Mouse (Mus musculus) ES-E14 (cell line): ENCODE results near the gene Gpank1. TPM values are rescaled to one million over a fixed set of nuclear protein-coding genes. Genes with fewer than 3 reads are reported as not detected.

ENCODE experiments used
- DNase-seq: peaks from one replicate; pipeline ENCODE4 v3.0.0-alpha.2; 2013; ENCODE audit warnings: low read depth, low spot score
- H3K27ac ChIP-seq: 2 replicates; pipeline ENCODE4 v1.5.1; 2012; ENCODE audit warnings: low read depth, mild to moderate bottlenecking, low read length, moderate library complexity, mixed read lengths; ENCODE audit not compliant: poor library complexity, insufficient read depth, severe bottlenecking
- H3K36me3 ChIP-seq: 2 replicates; pipeline ENCODE4 v1.6.1; 2012; ENCODE audit warnings: mild to moderate bottlenecking, low read length, moderate library complexity, mixed read lengths; ENCODE audit not compliant: control insufficient read depth, poor library complexity, insufficient read depth, severe bottlenecking
- H3K4me1 ChIP-seq, 2 experiments: fragments of 150-350 bp in 1 of 2; sonication (generic) in 1 of 2; 2 replicates each; pipeline ENCODE4 v1.6.1; 2012; ENCODE audit warnings: low read length in 2 of 2, mild to moderate bottlenecking in 1 of 2, mixed read lengths in 1 of 2; ENCODE audit not compliant: control insufficient read depth in 2 of 2, insufficient read depth in 2 of 2, poor library complexity in 1 of 2
- H3K4me3 ChIP-seq, 2 experiments: fragments of 150-350 bp in 1 of 2; sonication (generic) in 1 of 2; 2 replicates each; pipeline ENCODE4 v1.5.1; 2012; ENCODE audit warnings: low read length in 2 of 2, low read depth in 1 of 2, mild to moderate bottlenecking in 1 of 2, mixed read lengths in 1 of 2; ENCODE audit not compliant: insufficient read depth in 1 of 2, poor library complexity in 1 of 2, severe bottlenecking in 1 of 2
- H3K9ac ChIP-seq: 2 replicates; pipeline ENCODE4 v1.6.1; 2012; ENCODE audit warnings: low read depth, mild to moderate bottlenecking, low read length, mixed read lengths; ENCODE audit not compliant: poor library complexity, insufficient read depth, severe bottlenecking
- H3K9me3 ChIP-seq: fragments of 150-350 bp; sonication (generic); 2 replicates; pipeline ENCODE4 v1.6.1; 2012; ENCODE audit warnings: low read depth, mild to moderate bottlenecking, low read length; ENCODE audit not compliant: control insufficient read depth, insufficient read depth
- CHD2 ChIP-seq: IDR thresholded peaks from 2 replicates; pipeline ENCODE4 v1.6.1; 2014; ENCODE audit warnings: mild to moderate bottlenecking, low read depth, low read length, inconsistent platforms
- HCFC1 ChIP-seq: IDR thresholded peaks from 2 replicates; pipeline ENCODE4 v1.6.1; 2012; ENCODE audit warnings: low read length, inconsistent platforms, borderline replicate concordance; ENCODE audit not compliant: insufficient read depth
- MAFK ChIP-seq: IDR thresholded peaks from 2 replicates; pipeline ENCODE4 v1.6.1; 2014; ENCODE audit warnings: mild to moderate bottlenecking, low read depth, low read length, inconsistent platforms; ENCODE audit not compliant: insufficient read depth
- ZC3H11A ChIP-seq: IDR thresholded peaks from 2 replicates; pipeline ENCODE4 v1.6.1; 2012; ENCODE audit warnings: low read depth, mild to moderate bottlenecking, inconsistent platforms, low read length, borderline replicate concordance
- ZNF384 ChIP-seq: IDR thresholded peaks from 2 replicates; pipeline ENCODE4 v1.6.1; 2012; ENCODE audit warnings: low read depth, low read length, inconsistent platforms
- in situ Hi-C, 2 experiments: fragments of 600-800 bp; cut with MboI; formaldehyde crosslinking; loops; one replicate each; pipeline ENCODE4 v1.15.1; 2025; ENCODE audit warnings: low sequenced_read_pairs in 2 of 2, inconsistent platforms in 1 of 2; ENCODE audit not compliant: unreplicated experiment in 2 of 2
- total RNA-seq: library from RNA; depleted of rRNA; stranded (reverse); fragments of 300-350 nt; gene quantifications from 2 replicates; pipeline ENCODE4 v1.2.3, GENCODE M21; 2012

Gpank1 gene
- total RNA-seq, 1 experiment, result 31.1 TPM

DNA sequence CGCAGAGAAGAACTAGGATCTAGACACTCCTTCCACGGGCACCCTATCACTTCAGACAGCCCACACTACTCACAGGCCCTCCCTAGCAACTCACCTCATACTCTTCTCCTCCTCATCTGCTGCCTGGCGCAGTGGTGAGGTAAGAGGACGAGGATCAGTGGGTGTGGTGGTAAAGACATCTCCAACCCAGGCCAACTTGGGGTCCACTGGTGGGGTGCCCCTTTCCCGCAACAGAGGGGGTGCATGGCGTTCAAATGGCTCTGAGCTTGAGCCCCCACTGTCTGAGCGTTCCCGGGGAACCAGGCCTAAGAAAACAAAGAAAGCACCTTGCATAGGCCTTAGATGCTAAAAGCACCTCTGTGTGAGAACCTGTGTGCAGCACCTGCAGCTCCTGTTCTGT lies 36.0 kb downstream of the Gpank1 start:
- Histone ChIP-seq H3K9me3 (no peaks in the 10 kb centered on the region), H3K9ac (no peak overlapping the region), H3K36me3 (peaks cover 99% of the 10 kb centered on the region), H3K4me3 (no peak overlapping the region), H3K27ac (no peak overlapping the region), H3K4me1 (peaks cover 0 to 11% of the 10 kb centered on the region in 2 experiments; a peak in 1 of 4 replicates)
- DNase-seq, result no peak
- in situ Hi-C loops, result no loop called here
- no peak for TF ChIP-seq ZNF384

DNA sequence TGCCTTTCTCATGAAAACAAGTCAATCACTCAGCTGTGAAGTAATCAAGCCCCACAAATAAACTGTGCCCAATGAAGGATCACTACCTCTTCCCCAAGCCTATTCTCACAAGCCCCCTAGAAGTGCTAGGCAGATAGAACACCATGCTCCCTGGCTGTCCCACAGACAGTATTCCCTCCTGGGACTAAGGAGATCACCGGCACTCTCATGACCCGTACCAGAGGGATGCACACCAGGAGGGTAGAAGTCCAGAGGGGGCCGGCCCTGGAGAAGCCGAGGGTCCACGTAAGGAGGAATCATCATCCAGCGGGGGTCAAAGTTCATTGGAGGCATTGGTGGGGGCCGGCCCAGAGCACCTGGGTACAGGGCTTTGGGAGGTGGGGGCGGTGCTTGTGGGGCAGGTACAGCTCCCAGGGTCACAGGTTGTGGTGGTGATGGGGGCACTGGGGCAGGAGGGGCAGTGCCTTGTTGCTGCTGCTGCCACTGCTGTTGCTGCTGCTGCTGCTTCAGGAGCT lies 36.5 kb downstream of the Gpank1 start:
- Histone ChIP-seq H3K9me3 (no peaks in the 10 kb centered on the region), H3K4me1 (peaks cover 0 to 11% of the 10 kb centered on the region in 2 experiments; a peak in 1 of 4 replicates), H3K4me3 (no peak overlapping the region), H3K9ac (no peak overlapping the region), H3K27ac (no peak overlapping the region), H3K36me3 (peaks cover 99% of the 10 kb centered on the region)
- TF ChIP-seq CHD2, result no peak
- no peak for TF ChIP-seq ZC3H11A
- no peak for TF ChIP-seq HCFC1
- no peak for TF ChIP-seq ZNF384
- no peak for TF ChIP-seq MAFK
- in situ Hi-C loops, result no loop called here
- no peak for DNase-seq

DNA sequence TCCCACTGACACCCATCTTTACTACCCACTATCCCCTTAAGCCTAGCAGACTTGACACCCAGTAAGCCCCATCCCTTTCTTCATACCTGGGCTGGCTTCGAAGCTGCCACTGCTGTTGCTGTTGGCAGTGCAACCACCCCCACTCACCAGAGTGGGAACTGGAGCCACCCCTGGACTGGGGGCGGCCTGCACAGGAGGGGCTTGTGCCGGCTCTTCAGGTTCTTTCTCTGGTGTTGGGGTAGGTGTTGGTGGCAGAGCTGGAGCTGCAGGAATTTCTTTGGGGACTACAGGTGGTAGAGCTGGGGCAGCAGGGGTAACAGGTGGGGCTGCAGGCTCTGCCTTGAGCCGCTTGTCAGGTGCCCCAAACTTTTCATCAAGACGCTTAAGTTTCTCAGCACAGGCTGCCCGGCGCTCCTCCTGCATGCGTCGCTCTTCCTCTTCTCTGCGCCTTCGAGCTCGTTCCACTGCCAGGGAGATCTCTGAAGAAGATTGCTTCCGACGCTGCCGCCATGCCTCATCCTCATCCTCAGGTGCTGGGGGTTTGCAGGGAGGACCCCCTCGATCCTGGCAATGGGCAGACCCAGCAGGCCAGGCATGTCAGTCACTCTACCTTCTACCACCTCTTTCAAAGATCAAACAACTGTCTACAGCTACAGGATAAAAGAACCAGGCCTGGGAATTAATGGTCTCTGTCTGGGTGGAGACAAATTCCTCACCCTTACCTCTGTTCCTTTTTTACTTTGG lies 37.8 kb downstream of the Gpank1 start:
- no peak for TF ChIP-seq CHD2
- TF ChIP-seq ZC3H11A, result no peak
- TF ChIP-seq MAFK, result no peak
- no peak for TF ChIP-seq HCFC1
- no peak for TF ChIP-seq ZNF384
- no peaks in the 10 kb centered on the region for H3K9me3 ChIP-seq
- DNase-seq, result no peak
- H3K4me1 ChIP-seq, result peaks cover 0 to 11% of the 10 kb centered on the region in 2 experiments; a peak in 1 of 4 replicates
- no peak overlapping the region for H3K9ac ChIP-seq
- H3K36me3 ChIP-seq, result peaks cover 88% of the 10 kb centered on the region
- no peak overlapping the region for H3K27ac ChIP-seq
- no peak overlapping the region for H3K4me3 ChIP-seq
- in situ Hi-C loops, result no loop called here

DNA sequence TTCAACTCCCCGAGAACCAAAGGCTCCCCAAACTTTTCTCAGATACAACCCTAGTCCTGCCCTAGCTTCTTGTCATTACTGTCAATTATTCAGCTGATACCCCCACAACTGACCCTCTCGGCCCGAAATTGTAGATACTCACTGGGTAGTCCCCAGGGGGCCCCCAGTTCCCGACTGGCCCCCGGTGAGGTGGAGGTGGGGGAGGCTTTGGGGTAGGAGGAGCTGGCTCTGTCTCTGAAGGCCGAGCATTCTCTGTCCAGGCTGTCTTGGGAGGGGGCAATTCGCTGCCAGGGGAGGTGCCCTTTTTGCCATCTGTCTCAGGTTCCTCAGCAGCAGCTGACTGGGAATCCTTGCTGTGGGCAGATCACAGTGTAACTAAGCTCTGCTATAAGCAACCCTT lies 38.4 kb downstream of the Gpank1 start:
- H3K36me3 ChIP-seq, result peaks cover 82% of the 10 kb centered on the region
- TF ChIP-seq CHD2 (no peak), MAFK (no peak), ZC3H11A (no peak), ZNF384 (no peak), HCFC1 (no peak)
- H3K9me3 ChIP-seq, result no peaks in the 10 kb centered on the region
- H3K4me1 ChIP-seq, result peaks cover 0 to 11% of the 10 kb centered on the region in 2 experiments; a peak in 1 of 4 replicates
- in situ Hi-C loops, result no loop called here
- H3K9ac ChIP-seq, result no peak overlapping the region
- no peak overlapping the region for H3K27ac ChIP-seq
- no peak overlapping the region for H3K4me3 ChIP-seq
- DNase-seq, result no peak
